Mouse (Mus musculus): ENCODE data around the gene Pax6.

GRCm38 (mm10) chr2:105701781-105702180 is 33.1 kb downstream of the Pax6 start:
- no peak for TF ChIP-seq EP300 (IDR thresholded peaks at IDR 0.05; ENCODE audit: low read depth)
- TF ChIP-seq CTCF (IDR thresholded peaks at IDR 0.05; ENCODE audit: low read depth), result no peak

All from liver, embryonic 14.5 days (tissue).